Mouse (Mus musculus) liver, adult (tissue): Measurements from ENCODE around the gene Hbs1l.

Source experiments
- GATA4 ChIP-seq: IDR thresholded peaks from 2 replicates; pipeline ENCODE4 v1.6.1; 2014; ENCODE audit warnings: mild to moderate bottlenecking, low read length; ENCODE audit not compliant: insufficient replicate concordance

Hbs1l gene

GRCm38 (mm10) chr10:21369586-21369985 lies 73.8 kb downstream of the Hbs1l start:
- TF ChIP-seq GATA4: no peak

- TF ChIP-seq GATA4: no peak
These were observed 76.5 kb downstream of the Hbs1l start for GRCm38 (mm10) chr10:21372271-21372670.

- no peak for TF ChIP-seq GATA4
These were observed 81.1 kb downstream of the Hbs1l start, which contains the start of gene Aldh8a1 for GRCm38 (mm10) chr10:21376682-21377473. Gene Aldh8a1 (plus strand): TSS chr10:21377291.

- TF ChIP-seq GATA4: no peak
These were observed 82.6 kb downstream of the Hbs1l start for GRCm38 (mm10) chr10:21378196-21378944.

- TF ChIP-seq GATA4: peak; percentile 52; the same call in 1 of the 2 replicates
These were observed 87.1 kb downstream of the Hbs1l start for GRCm38 (mm10) chr10:21382914-21383313.

GRCm38 (mm10) chr10:21385111-21385663 lies 89.4 kb downstream of the Hbs1l start:
- TF ChIP-seq GATA4: no peak

GRCm38 (mm10) chr10:21389075-21389474 lies 93.3 kb downstream of the Hbs1l start:
- TF ChIP-seq GATA4: no peak

- TF ChIP-seq GATA4: no peak
These were observed 94.7 kb downstream of the Hbs1l start for GRCm38 (mm10) chr10:21390440-21390839.

GRCm38 (mm10) chr10:21391286-21391685 lies 95.5 kb downstream of the Hbs1l start:
- no peak for TF ChIP-seq GATA4

- TF ChIP-seq GATA4: no peak
These were observed 97.6 kb downstream of the Hbs1l start for GRCm38 (mm10) chr10:21393390-21393789.

- TF ChIP-seq GATA4: peak; percentile 96; the same call in 1 of the 2 replicates
These were observed 99.8 kb downstream of the Hbs1l start for GRCm38 (mm10) chr10:21395426-21396139.

GRCm38 (mm10) chr10:21399622-21400021 lies 103.8 kb downstream of the Hbs1l start:
- TF ChIP-seq GATA4: no peak

- peak; percentile 86 for TF ChIP-seq GATA4
These were observed 104.3 kb downstream of the Hbs1l start for GRCm38 (mm10) chr10:21400031-21400430.

GRCm38 (mm10) chr10:21400453-21400852 lies 104.7 kb downstream of the Hbs1l start:
- peak; percentile 82; the same call in 1 of the 2 replicates for TF ChIP-seq GATA4

- no peak for TF ChIP-seq GATA4
These were observed 105.5 kb downstream of the Hbs1l start for GRCm38 (mm10) chr10:21401259-21401658.
